Mouse (Mus musculus) G1E (cell line): ENCODE data around the gene Arhgdib. TPM values are rescaled to one million over a fixed set of nuclear protein-coding genes. Genes with fewer than 3 reads are reported as not detected.

Experiments used
- ATAC-seq: 2 replicates; pipeline ENCODE4 v1.8.0; 2016; ENCODE audit warnings: mild to moderate bottlenecking; ENCODE audit not compliant: insufficient number of reproducible peaks, poor library complexity, low FRiP score, severe bottlenecking; ENCODE audit errors: extremely low read depth
- DNase-seq: peaks from one replicate; pipeline ENCODE4 v3.0.0; 2012; ENCODE audit warnings: low spot score
- H3K27me3 ChIP-seq: 2 replicates; pipeline ENCODE4 v1.6.1; 2012; ENCODE audit warnings: mild to moderate bottlenecking, low read length, inconsistent platforms; ENCODE audit not compliant: insufficient read depth
- H3K36me3 ChIP-seq: replicated peaks from 2 replicates; pipeline ENCODE3; 2012; ENCODE audit warnings: mild to moderate bottlenecking, inconsistent platforms
- H3K4me1 ChIP-seq: 2 replicates; pipeline ENCODE4 v1.6.1; 2012; ENCODE audit warnings: low read depth, low read length, inconsistent platforms, mixed read lengths; ENCODE audit not compliant: insufficient read depth
- H3K4me3 ChIP-seq: 2 replicates; pipeline ENCODE4 v1.5.1; 2012; ENCODE audit warnings: low read depth, mild to moderate bottlenecking, inconsistent platforms, low read length, moderate library complexity, mixed read lengths
- H3K9me3 ChIP-seq: replicated peaks from 2 replicates; pipeline ENCODE4 v1.6.1; 2012; ENCODE audit warnings: inconsistent platforms
- CTCF ChIP-seq: IDR thresholded peaks from 2 replicates; pipeline ENCODE4 v1.5.1; 2012; ENCODE audit warnings: low read depth, low read length, inconsistent platforms, mixed read lengths
- GATA1 ChIP-seq: IDR thresholded peaks from 2 replicates; pipeline ENCODE4 v1.6.1; 2012; ENCODE audit warnings: borderline replicate concordance, low read length, inconsistent platforms, mixed read lengths
- GATA2 ChIP-seq: IDR thresholded peaks from 2 replicates; pipeline ENCODE4 v1.6.1; 2012; ENCODE audit warnings: low read depth, low read length, inconsistent platforms, borderline replicate concordance
- POLR2AphosphoS5 ChIP-seq: IDR thresholded peaks from 2 replicates; pipeline ENCODE4 v1.6.1; 2012; ENCODE audit warnings: low read depth, low read length, inconsistent platforms; ENCODE audit not compliant: insufficient replicate concordance
- TAL1 ChIP-seq: conservative IDR thresholded peaks from 2 replicates; pipeline ENCODE4 v1.6.1; 2012; ENCODE audit warnings: low read depth, low read length, inconsistent platforms, mixed read lengths
- polyA plus RNA-seq: library from polyadenylated mRNA; stranded (reverse); fragments of >175 nt; gene quantifications from 2 replicates; pipeline ENCODE4 v1.2.3, GENCODE M21; 2012
- total RNA-seq, 2 experiments: library from RNA; stranded (forward) in 1 of 2; stranded (reverse) in 1 of 2; fragments of 200-1000 nt in 1 of 2; fragments of >200 nt in 1 of 2; fragmentation: Nextera tagmentation in 1 of 2; gene quantifications; 2 replicates each; pipeline ENCODE4 v1.2.3; 2014 to 2017

The Arhgdib gene
- total and polyA plus RNA-seq, 3 experiments, result 119 to 1,122 (median 661) TPM

DNA sequence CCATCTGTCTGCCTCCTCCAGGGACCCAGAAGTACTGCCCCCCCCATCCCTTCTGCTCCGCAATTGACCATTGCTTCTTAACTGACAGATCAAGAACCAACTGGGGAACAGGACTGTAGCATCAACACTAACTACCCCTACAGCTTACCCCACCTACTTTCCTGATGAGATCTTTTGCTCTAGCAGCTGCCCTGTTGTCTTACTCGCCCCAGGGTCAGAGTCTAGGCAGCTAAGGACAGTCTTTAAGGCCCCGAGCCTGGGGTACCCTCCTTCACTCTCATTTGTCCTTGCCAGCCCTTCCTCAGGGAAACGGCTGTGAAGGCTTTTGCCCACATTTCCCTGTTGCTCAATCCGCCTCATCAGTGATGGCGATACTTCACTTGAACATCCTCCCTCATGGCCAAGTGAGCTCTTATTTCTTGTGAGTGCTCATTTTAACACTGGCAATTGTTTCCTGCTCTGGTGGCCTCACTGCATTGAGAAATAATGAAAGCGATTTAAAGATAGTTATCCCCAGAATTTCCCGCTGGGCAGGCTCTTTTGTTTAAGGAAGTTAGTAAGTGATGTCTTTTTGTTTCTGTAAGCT, 37.7 kb downstream of the Arhgdib start:
- H3K4me3 ChIP-seq, result no peak overlapping the region
- H3K9me3 ChIP-seq, result no peaks in the 10 kb centered on the region
- no peak for DNase-seq
- peaks cover 3% of the 10 kb centered on the region for H3K4me1 ChIP-seq
- H3K27me3 ChIP-seq, result peaks cover 10% of the 10 kb centered on the region; the same call in 1 of the 2 replicates
- TF ChIP-seq GATA1 (no peak), POLR2AphosphoS5 (no peak), TAL1 (no peak), CTCF (no peak), GATA2 (no peak)
- H3K36me3 ChIP-seq, result no peaks in the 10 kb centered on the region
- no peak for ATAC-seq

GRCm38 (mm10) chr6:136902527-136902926, 39.2 kb downstream of the Arhgdib start:
- Histone ChIP-seq H3K4me3 (no peak overlapping the region), H3K27me3 (peaks cover 10% of the 10 kb centered on the region; the same call in 1 of the 2 replicates), H3K9me3 (no peaks in the 10 kb centered on the region), H3K4me1 (peaks cover 3% of the 10 kb centered on the region), H3K36me3 (no peaks in the 10 kb centered on the region)
- ATAC-seq (no peak), DNase-seq (no peak)
- TF ChIP-seq CTCF, result no peak

- DNase-seq, result no peak
- peak; percentile 40; the same call in 1 of the 2 replicates for ATAC-seq
- 0 out of 2 replicates have a peak, but pooled peaks cover 4% of the 10 kb centered on the region for H3K27me3 ChIP-seq
- no peak overlapping the region for H3K4me3 ChIP-seq
- no peaks in the 10 kb centered on the region for H3K9me3 ChIP-seq
- no peaks in the 10 kb centered on the region for H3K36me3 ChIP-seq
- TF ChIP-seq POLR2AphosphoS5 (no peak), TAL1 (no peak)
- H3K4me1 ChIP-seq, result peaks cover 3% of the 10 kb centered on the region
These were observed 40.7 kb downstream of the Arhgdib start for GRCm38 (mm10) chr6:136901010-136901409.

DNA sequence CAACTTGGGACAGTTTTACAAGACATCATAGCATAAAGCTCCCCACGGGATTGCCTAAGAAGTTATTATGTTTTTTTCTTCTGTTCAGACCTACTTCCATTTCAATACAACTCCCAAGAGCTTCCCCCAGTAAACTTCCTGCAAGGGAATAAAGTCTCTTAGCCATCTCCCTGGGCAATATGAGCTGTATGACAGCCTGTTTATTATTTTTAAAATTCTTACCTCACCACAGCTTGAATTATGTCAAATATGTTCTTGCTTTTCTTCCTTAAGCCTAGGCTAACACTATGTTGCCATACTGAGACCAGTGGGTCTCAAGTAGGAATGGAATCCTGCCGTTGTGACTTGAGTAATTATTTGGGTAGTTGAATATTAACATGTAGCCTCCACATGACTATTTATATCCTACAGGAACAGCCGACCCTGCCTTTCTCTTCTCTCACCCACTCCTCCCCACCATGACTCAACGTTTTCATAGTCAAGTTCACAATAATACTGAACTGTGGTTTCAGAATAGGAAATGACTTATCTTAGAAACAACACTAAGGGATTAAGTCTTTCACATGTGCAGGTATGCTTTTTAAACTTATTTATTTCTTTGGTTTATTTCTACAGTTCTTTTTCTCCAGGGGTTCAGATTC, 41.2 kb downstream of the Arhgdib start:
- Histone ChIP-seq H3K4me3 (no peak overlapping the region), H3K9me3 (no peaks in the 10 kb centered on the region), H3K4me1 (peaks cover 3% of the 10 kb centered on the region), H3K27me3 (0 out of 2 replicates have a peak, but pooled peaks cover 4% of the 10 kb centered on the region), H3K36me3 (no peaks in the 10 kb centered on the region)
- ATAC-seq (peak; percentile 64), DNase-seq (no peak)
- TF ChIP-seq POLR2AphosphoS5 (no peak), GATA2 (no peak), CTCF (no peak), GATA1 (no peak)

GRCm38 (mm10) chr6:136898954-136899353, 42.7 kb downstream of the Arhgdib start:
- no peak for TF ChIP-seq GATA2
- no peak for TF ChIP-seq TAL1
- H3K9me3 ChIP-seq, result no peaks in the 10 kb centered on the region
- H3K36me3 ChIP-seq, result no peaks in the 10 kb centered on the region
- H3K4me3 ChIP-seq, result no peak overlapping the region
- peaks cover 3% of the 10 kb centered on the region for H3K4me1 ChIP-seq
- ATAC-seq (no peak), DNase-seq (no peak)
- 0 out of 2 replicates have a peak, but pooled peaks cover under 1% of the 10 kb centered on the region for H3K27me3 ChIP-seq

DNA sequence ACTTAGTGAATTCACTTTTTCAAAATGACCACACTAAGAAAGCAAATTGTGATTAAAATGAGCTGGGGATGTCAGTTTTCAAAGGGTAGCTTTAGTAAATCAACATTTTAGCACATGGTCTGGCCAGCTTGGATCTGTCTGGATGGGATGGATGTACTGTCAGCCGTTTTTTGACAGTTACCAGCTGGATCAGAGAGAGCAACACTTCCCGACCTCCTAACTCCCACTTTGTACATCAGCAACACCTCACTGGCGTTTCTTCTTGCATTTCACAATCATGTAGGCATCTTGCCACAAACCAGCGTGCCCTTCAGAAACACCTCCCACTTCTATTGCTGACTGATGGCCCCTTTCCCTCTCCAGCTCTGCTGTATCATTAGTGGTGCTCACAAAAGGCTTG, 43.5 kb downstream of the Arhgdib start:
- Histone ChIP-seq H3K27me3 (peaks cover 2% of the 10 kb centered on the region; the same call in 1 of the 2 replicates), H3K4me3 (no peak overlapping the region), H3K9me3 (no peaks in the 10 kb centered on the region), H3K36me3 (no peaks in the 10 kb centered on the region), H3K4me1 (peaks cover 3% of the 10 kb centered on the region)
- DNase-seq, result no peak
- no peak for TF ChIP-seq CTCF
- no peak for TF ChIP-seq TAL1
- TF ChIP-seq GATA2, result no peak
- TF ChIP-seq GATA1, result no peak
- TF ChIP-seq POLR2AphosphoS5, result no peak
- ATAC-seq, result no peak

- H3K27me3 ChIP-seq, result peaks cover 2% of the 10 kb centered on the region; the same call in 1 of the 2 replicates
- DNase-seq (no peak), ATAC-seq (no peak)
- peaks cover 3% of the 10 kb centered on the region for H3K4me1 ChIP-seq
- no peaks in the 10 kb centered on the region for H3K36me3 ChIP-seq
- no peak for TF ChIP-seq GATA2
- TF ChIP-seq TAL1, result no peak
- H3K9me3 ChIP-seq, result no peaks in the 10 kb centered on the region
- H3K4me3 ChIP-seq, result no peak overlapping the region
These were observed 43.9 kb downstream of the Arhgdib start for GRCm38 (mm10) chr6:136897789-136898188.
